10 mouse cellular contexts compared by ENCODE assay signal in the genomic region with DNA sequence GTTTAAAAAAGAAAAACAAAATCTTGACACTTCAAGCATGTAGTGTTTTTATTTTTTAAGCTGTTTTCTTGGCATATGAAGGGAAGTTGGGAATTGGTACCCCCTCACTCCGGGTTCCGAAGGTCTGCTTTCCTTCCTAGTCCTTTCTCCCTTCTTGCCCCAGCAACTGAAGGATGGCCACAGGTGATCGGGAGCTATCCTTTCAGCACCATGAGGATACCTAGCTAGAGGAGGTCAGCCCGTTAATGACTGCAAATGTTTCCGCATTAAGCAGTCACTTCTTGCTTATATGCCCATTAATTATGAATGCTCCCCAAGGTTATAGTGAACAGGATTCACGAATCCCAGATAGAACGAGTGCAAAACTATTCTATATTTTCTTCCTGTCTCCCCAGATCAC. TPM values are rescaled to one million over a fixed set of nuclear protein-coding genes. Genes with fewer than 3 reads are reported as not detected.
A peak's percentile ranks its signal among the peaks of the same experiment; 100 is the strongest.
DNase-seq lines count a peak whose midpoint lies in the region; ATAC-seq and TF ChIP-seq lines count a peak whose summit lies in the region.
"Had no signal": no experiment of that assay in that cellular context is flagged by ENCODE, and none has a peak within 500 bp of the region (broad histone marks: within the 10 kb centered on the region; RNA-seq: fewer than 3 reads in every experiment).

No protein-coding gene starts in this region.

- DNase-seq in lung, postnatal 0 days (ENCODE audit: low spot score): peak; percentile 14
- DNase-seq in lung, postnatal 36 days: no peak
- no peak for DNase-seq in forebrain, postnatal 0 days
- no peak for DNase-seq in liver, embryonic 11.5 days (ENCODE audit: low spot score)
- DNase-seq in gastrocnemius, postnatal 4 days (ENCODE audit: low spot score in 2 of 2): no peak
- DNase-seq in adrenal gland, adult 2 months: no peak
- DNase-seq: thymus, postnatal 14 days had no signal

- no peak for TF ChIP-seq CTCF in lung, postnatal 0 days (IDR thresholded peaks at IDR 0.05)
- no peak for TF ChIP-seq CTCF in forebrain, postnatal 0 days (IDR thresholded peaks at IDR 0.05; ENCODE audit: low read depth)

- peaks cover 8% of the 10 kb centered on the region; the same call in 1 of the 2 replicates for H3K27me3 ChIP-seq in lung, postnatal 0 days (replicated peaks; ENCODE audit: insufficient read depth, low read length)
- H3K27me3 ChIP-seq in forebrain, postnatal 0 days (ENCODE audit: insufficient read depth, low read length): no peaks in the 10 kb centered on the region
- no peaks in the 10 kb centered on the region for H3K27me3 ChIP-seq in midbrain, embryonic 12.5 days
- H3K27me3 ChIP-seq in liver, embryonic 11.5 days (replicated peaks; ENCODE audit: control insufficient read depth, insufficient read depth, low read length): peaks cover 27% of the 10 kb centered on the region

- no peak overlapping the region for H3K4me3 ChIP-seq in lung, postnatal 0 days (ENCODE audit: low read depth, low read length)
- H3K4me3 ChIP-seq in forebrain, postnatal 0 days (ENCODE audit: low read depth, low read length): peak overlapping the region; percentile 79
- H3K4me3 ChIP-seq in midbrain, embryonic 12.5 days: peak overlapping the region; percentile 54
- H3K4me3 ChIP-seq in liver, embryonic 11.5 days (ENCODE audit: low read depth, low read length): no peak overlapping the region

- H3K4me2 ChIP-seq in lung, postnatal 0 days (replicated peaks; ENCODE audit: low read depth, low read length): no peak overlapping the region
- H3K4me2 ChIP-seq in forebrain, postnatal 0 days (ENCODE audit: low read depth): peak overlapping the region; percentile 64
- H3K4me2 ChIP-seq in midbrain, embryonic 12.5 days (replicated peaks): peak overlapping the region; percentile 73
- no peak overlapping the region for H3K4me2 ChIP-seq in liver, embryonic 11.5 days

- H3K9me3 ChIP-seq in lung, postnatal 0 days (ENCODE audit: low read length): no peaks in the 10 kb centered on the region
- no peaks in the 10 kb centered on the region for H3K9me3 ChIP-seq in forebrain, postnatal 0 days (ENCODE audit: low read length)
- no peaks in the 10 kb centered on the region for H3K9me3 ChIP-seq in midbrain, embryonic 12.5 days
- no peaks in the 10 kb centered on the region for H3K9me3 ChIP-seq in liver, embryonic 11.5 days (ENCODE audit: control insufficient read depth, low read length)
- H3K9me3 ChIP-seq: heart, embryonic 10.5 days had no signal

- no peak overlapping the region for H3K27ac ChIP-seq in lung, postnatal 0 days (ENCODE audit: low read length)
- H3K27ac ChIP-seq in forebrain, postnatal 0 days (ENCODE audit: low read depth, low read length): no peak overlapping the region; the same call in 1 of the 2 replicates
- H3K27ac ChIP-seq in midbrain, embryonic 12.5 days (replicated peaks): no peak overlapping the region
- no peak overlapping the region for H3K27ac ChIP-seq in liver, embryonic 11.5 days (ENCODE audit: low read depth, low read length)
- H3K27ac ChIP-seq: heart, embryonic 10.5 days had no signal

- TF ChIP-seq EP300 in lung, postnatal 0 days (IDR thresholded peaks at IDR 0.05): no peak

- no peaks in the 10 kb centered on the region; the same call in 1 of the 2 replicates for H3K4me1 ChIP-seq in lung, postnatal 0 days (ENCODE audit: insufficient read depth, low read depth, low read length)
- H3K4me1 ChIP-seq in forebrain, postnatal 0 days (ENCODE audit: insufficient read depth): no peaks in the 10 kb centered on the region
- H3K4me1 ChIP-seq in midbrain, embryonic 12.5 days: peaks cover 4% of the 10 kb centered on the region; the same call in 1 of the 2 replicates
- H3K4me1 ChIP-seq in liver, embryonic 11.5 days (replicated peaks; ENCODE audit: control insufficient read depth, insufficient read depth, low read length): no peaks in the 10 kb centered on the region

- WGBS in lung, postnatal 0 days: 12% methylated on average over 7 of the region's 7 CpGs
- 10% methylated on average over 7 of the region's 7 CpGs for WGBS in forebrain, postnatal 0 days
- 11% methylated on average over 7 of the region's 7 CpGs for WGBS in midbrain, embryonic 12.5 days
- 13% methylated on average over 7 of the region's 7 CpGs for WGBS in liver, embryonic 11.5 days

- ATAC-seq in lung, postnatal 0 days: no peak
- no peak for ATAC-seq in forebrain, postnatal 0 days
- no peak for ATAC-seq in midbrain, embryonic 12.5 days (ENCODE audit: low FRiP score, low read depth)
- no peak for ATAC-seq in erythroid progenitor cell, adult 5-6 weeks (replicated peaks; ENCODE audit: low FRiP score, poor library complexity, severe bottlenecking)
- no peak for ATAC-seq in liver, embryonic 11.5 days (replicated peaks; ENCODE audit: low FRiP score)

- H3K36me3 ChIP-seq in lung, postnatal 0 days (ENCODE audit: insufficient read depth, low read length): no peaks in the 10 kb centered on the region
- no peaks in the 10 kb centered on the region for H3K36me3 ChIP-seq in forebrain, postnatal 0 days (ENCODE audit: insufficient read depth)
- no peaks in the 10 kb centered on the region for H3K36me3 ChIP-seq in midbrain, embryonic 12.5 days
- no peaks in the 10 kb centered on the region for H3K36me3 ChIP-seq in liver, embryonic 11.5 days (ENCODE audit: control insufficient read depth, insufficient read depth, low read length)
- H3K36me3 ChIP-seq: heart, embryonic 10.5 days had no signal

- H3K9ac ChIP-seq in lung, postnatal 0 days (replicated peaks; ENCODE audit: low read depth): no peak overlapping the region
- peak overlapping the region; percentile 96 for H3K9ac ChIP-seq in forebrain, postnatal 0 days
- peak overlapping the region; percentile 78; the same call in 1 of the 2 replicates for H3K9ac ChIP-seq in midbrain, embryonic 12.5 days (replicated peaks)
- H3K9ac ChIP-seq in liver, embryonic 11.5 days (ENCODE audit: low read depth, low read length): no peak overlapping the region

RNA-seq across cellular contexts. Expression of gene Ptpro, which starts 1.3 kb away (rescaled TPM):
- 1.3 and 1.6 TPM in 2 replicates for polyA plus RNA-seq in lung, postnatal 0 days (2015; fragmentation: Nextera tagmentation; extraction: Ambion mirVana)
- 99.2 and 132 TPM in 2 replicates for total RNA-seq in forebrain, postnatal 0 days (2014; rRNA removed)
- polyA plus RNA-seq in forebrain, postnatal 0 days (2015; fragmentation: Nextera tagmentation; extraction: Ambion mirVana): 44.8 and 45.2 TPM in 2 replicates
- 30.7 and 33.1 TPM in 2 replicates for polyA plus RNA-seq in midbrain, embryonic 12.5 days (2016; fragmentation: Nextera tagmentation; extraction: Ambion mirVana)
- 1.7 and 4.7 TPM in 2 replicates for total RNA-seq in erythroid progenitor cell, adult 5-6 weeks (2015; ENCODE audit: low replicate concordance)
- total RNA-seq in erythroid progenitor cell, adult 5-6 weeks (2017; ENCODE audit: low replicate concordance): 1.4 and 2.8 TPM in 2 replicates
- polyA plus RNA-seq in liver, embryonic 11.5 days (2014; fragmentation: Nextera tagmentation; extraction: Ambion mirVana): 0.73 and 1.1 TPM in 2 replicates
- total RNA-seq in gastrocnemius, postnatal 4 days (2021): 1 to 10 TPM; 2.5 to 3.0 TPM
- 1 to 10 TPM in 1 of 2 experiments, under 1 TPM in 1; 0.89 to 2.3 TPM for total RNA-seq in adrenal gland, adult 2 months (2021)
- 0.99 and 1.1 TPM in 2 replicates for polyA plus RNA-seq in adrenal gland, adult 2 months (2012; rRNA removed)

Comparison
In these comparisons a context has a peak if more than half of its experiments do, and no peak if none do; other contexts are left out.
1. H3K4me2 ChIP-seq: peak in forebrain, postnatal 0 days (single experiment) and midbrain, embryonic 12.5 days (single experiment); none in lung, postnatal 0 days (single experiment) and liver, embryonic 11.5 days (single experiment).
2. H3K4me3 ChIP-seq: peak in forebrain, postnatal 0 days (single experiment) and midbrain, embryonic 12.5 days (single experiment); none in lung, postnatal 0 days (single experiment) and liver, embryonic 11.5 days (single experiment).
3. H3K9ac ChIP-seq: peak in forebrain, postnatal 0 days (single experiment) and midbrain, embryonic 12.5 days (single experiment); none in lung, postnatal 0 days (single experiment) and liver, embryonic 11.5 days (single experiment).
4. RNA of gene Ptpro, which starts 1.3 kb away (polyA plus RNA-seq): 44.8 to 45.2 TPM in forebrain, postnatal 0 days and 30.7 to 33.1 TPM in midbrain, embryonic 12.5 days; 1.3 to 1.6 TPM in lung, postnatal 0 days, 0.73 to 1.1 TPM in liver, embryonic 11.5 days and 0.99 to 1.1 TPM in adrenal gland, adult 2 months; every median in the first group is over 10 times any median in the second.